Mouse (Mus musculus): ENCODE data around the gene H2afy. TPM values are rescaled to one million over a fixed set of nuclear protein-coding genes. Genes with fewer than 3 reads are reported as not detected.

The H2afy gene
- polyA plus RNA-seq, 1 experiment from 2014 or later = 246 TPM

Other genes with a start within 250 kb of the H2afy start
- 0.93 and 0.98 TPM in 2 replicates for gene Tifab, start 42.5 kb upstream of the H2afy start, polyA plus RNA-seq (2014; fragmentation: Nextera tagmentation; extraction: Ambion mirVana)
- gene Neurog1, start 115.8 kb upstream of the H2afy start, polyA plus RNA-seq (2014; fragmentation: Nextera tagmentation; extraction: Ambion mirVana) = 1.7 and 2.2 TPM in 2 replicates
- 126 and 202 TPM in 2 replicates for gene Cxcl14, start 160.2 kb upstream of the H2afy start, polyA plus RNA-seq (2014; fragmentation: Nextera tagmentation; extraction: Ambion mirVana)